Mouse (Mus musculus): ENCODE measurements around the gene Uqcc2.
A peak's percentile ranks its signal among the peaks of the same experiment; 100 is the strongest.

The Uqcc2 gene

GRCm38 (mm10) chr17:27133551-27134141 lies at the start of gene Uqcc2:
Gene Uqcc2, minus strand, starts transcription at chr17:27133916.
- DNase-seq (ENCODE audit: low spot score in 2 of 2) = peak; percentile 96 to 97

DNA sequence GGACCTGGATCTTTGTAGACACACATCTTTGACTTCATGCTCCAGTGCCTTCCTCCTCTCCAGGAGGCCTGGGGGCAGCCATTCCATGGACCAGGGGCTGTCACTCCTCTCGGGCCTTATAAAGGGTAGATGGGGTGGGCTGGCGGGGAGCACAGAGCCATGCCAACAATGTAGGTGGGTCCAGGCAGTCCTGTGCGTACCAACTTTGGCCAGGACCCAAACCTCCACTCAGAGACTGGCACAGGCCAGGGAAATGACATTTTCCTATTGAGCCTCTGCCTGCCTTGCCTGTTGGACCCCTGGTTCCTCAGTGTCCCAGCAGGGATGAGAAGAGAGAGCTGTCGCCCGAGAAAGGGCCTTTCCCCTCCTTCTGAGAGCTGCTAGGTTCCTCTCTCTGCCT lies 48.7 kb upstream of the Uqcc2 start:
- DNase-seq (ENCODE audit: low spot score in 2 of 2) = no peak

DNA sequence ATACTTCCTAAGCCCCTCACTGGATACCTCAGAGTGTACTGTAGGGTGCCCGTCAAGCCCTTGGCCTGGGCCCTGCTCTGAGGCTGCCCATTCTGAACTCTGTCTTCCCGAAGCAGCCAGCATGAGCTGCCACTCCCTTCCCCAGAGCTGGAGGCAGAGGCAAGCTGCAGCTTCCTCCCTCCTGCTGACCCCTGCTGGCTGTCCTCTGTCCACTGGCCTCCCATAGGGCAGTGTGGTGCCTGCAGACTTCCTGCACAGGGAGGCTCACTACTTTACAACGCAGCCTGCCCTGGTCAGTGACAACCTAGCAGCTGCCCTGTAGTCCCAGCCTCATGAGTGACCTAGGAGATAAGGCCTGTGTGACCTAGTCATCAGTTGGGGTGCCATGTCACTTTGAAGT lies 48.0 kb upstream of the Uqcc2 start:
- no peak for DNase-seq (ENCODE audit: low spot score in 2 of 2)

GRCm38 (mm10) chr17:27179681-27180280 lies 46.1 kb upstream of the Uqcc2 start:
- no peak for DNase-seq (ENCODE audit: low spot score in 2 of 2)

GRCm38 (mm10) chr17:27178427-27179177 lies 44.9 kb upstream of the Uqcc2 start:
- no peak for DNase-seq (ENCODE audit: low spot score in 2 of 2)

GRCm38 (mm10) chr17:27178019-27178418 lies 44.3 kb upstream of the Uqcc2 start:
- no peak for DNase-seq (ENCODE audit: low spot score in 2 of 2)

DNA sequence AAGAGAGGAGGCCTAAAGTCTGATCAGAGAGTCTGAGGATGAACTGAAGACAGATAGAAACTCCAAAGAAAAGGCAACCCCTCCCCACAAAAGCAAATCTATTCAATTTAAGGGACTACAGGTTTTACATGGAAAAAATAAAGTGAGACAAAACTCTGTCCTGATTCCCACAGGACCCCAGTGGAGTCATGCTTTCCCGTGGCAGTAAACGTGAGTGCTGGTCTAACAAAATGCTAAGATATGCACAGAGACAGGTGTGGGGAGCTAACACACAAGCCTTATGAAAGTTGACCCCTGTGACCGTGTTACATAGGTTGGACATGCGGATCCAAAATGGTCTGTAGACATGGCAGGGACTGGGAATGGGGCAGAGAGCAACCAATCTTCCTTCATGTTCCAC lies 43.0 kb upstream of the Uqcc2 start:
- no peak for DNase-seq (ENCODE audit: low spot score in 2 of 2)

GRCm38 (mm10) chr17:27176287-27176686 lies 42.6 kb upstream of the Uqcc2 start:
- no peak for DNase-seq (ENCODE audit: low spot score in 2 of 2)

DNA sequence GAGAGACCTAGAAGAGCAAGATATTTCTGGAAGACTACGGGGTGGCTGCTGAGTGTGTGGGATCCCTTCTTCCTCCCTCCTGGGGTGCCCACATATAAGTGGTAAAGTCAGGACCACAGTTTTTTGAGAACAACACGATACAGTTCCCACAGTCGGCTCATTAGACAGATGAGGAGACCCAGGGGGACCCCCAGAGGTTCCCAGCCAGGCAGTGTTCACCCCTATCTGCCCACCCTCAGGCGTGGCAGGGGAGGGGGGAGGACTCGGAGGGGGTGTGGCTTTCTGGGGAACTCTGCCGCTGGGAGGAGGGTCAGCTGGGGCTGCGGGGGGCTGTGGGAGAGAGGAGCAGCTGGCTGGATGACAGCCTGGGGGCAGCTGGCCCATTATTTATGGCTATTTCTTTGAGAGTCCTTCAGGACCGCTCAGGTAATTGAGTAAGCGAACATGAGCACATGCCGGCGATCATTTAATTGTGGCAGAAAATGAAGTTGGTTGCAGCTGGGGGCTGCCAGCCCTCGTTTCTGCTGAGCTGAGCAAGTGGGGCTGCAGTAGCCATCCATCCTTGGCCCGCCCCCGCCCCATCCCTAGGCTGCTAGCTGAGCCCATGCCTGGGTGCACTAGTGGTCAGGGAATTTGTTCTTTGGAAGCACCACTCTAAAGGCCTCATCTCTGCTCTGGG lies 41.6 kb upstream of the Uqcc2 start:
- no peak for DNase-seq (ENCODE audit: low spot score in 2 of 2)

DNA sequence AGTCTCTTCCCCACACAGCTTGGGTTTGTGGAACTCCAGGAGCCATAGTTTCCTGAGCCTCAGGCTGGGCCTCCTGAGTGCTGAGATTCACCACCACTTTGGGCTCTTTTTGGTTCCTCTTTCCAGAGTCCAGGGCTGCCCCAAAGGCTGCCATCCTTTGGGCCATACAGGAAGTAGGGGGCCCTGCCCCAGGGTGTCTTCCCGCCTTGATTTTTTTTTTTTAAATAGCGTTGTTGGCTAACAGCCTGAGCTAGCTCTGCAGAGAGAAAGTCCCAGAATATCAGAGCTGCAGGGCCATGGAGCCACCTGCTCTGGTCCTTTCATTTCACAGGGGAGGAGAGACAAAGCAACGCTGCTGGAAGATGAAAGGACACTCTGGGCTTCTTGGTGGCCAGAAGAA lies 40.0 kb upstream of the Uqcc2 start:
- peak in 1 of 2 experiments; percentile 38 for DNase-seq (ENCODE audit: low spot score in 2 of 2)

- DNase-seq (ENCODE audit: low spot score in 2 of 2) = no peak
These were observed 38.7 kb upstream of the Uqcc2 start for GRCm38 (mm10) chr17:27172459-27172858.

- no peak for DNase-seq (ENCODE audit: low spot score in 2 of 2)
These were observed 37.4 kb upstream of the Uqcc2 start for GRCm38 (mm10) chr17:27171121-27171520.

GRCm38 (mm10) chr17:27169952-27170695 lies 36.4 kb upstream of the Uqcc2 start:
- no peak for DNase-seq (ENCODE audit: low spot score in 2 of 2)

DNA sequence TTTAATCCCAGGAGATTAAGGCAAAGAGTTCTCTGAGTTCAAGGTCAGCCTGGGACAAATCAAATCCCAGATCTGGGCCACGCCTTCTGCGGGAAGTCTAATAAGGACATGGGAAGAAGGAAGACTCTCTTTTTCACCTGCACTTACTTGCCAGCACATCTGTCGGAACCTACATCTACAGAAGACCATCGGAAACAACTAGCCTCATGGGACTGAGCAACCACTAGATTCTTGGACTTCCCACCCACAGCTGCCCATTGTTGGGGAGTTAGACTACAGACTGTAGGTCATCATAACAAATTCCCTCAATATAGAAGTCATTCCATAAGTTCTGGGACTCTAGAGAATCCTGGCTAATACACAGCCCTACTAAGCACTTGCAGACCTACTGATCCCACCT lies 34.9 kb upstream of the Uqcc2 start:
- DNase-seq (ENCODE audit: low spot score in 2 of 2) = no peak

DNA sequence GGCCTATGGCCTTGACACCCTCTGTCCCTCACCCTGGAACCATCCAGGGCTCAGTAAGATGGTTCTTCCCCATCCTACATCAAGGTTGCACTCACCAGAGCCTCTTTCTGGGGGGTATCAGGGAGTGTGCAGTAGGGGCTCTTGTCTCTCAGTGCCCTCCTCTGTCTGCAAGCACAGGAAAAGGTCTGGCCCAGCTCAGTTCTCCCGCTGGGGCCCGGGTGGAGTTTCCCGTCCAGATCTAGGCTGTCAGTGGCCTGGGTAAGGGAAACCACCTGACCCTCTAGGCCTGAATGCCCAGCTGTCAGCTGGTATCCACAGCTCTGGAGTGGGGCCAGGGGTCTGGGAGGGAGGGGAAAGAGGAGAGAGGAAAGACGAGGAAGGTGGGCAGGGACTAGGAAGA lies 33.8 kb upstream of the Uqcc2 start, which contains the start of gene Ip6k3:
Gene Ip6k3, minus strand, starts transcription at position 251 of the 400 bp plus-strand sequence.
- no peak for DNase-seq (ENCODE audit: low spot score in 2 of 2)

DNA sequence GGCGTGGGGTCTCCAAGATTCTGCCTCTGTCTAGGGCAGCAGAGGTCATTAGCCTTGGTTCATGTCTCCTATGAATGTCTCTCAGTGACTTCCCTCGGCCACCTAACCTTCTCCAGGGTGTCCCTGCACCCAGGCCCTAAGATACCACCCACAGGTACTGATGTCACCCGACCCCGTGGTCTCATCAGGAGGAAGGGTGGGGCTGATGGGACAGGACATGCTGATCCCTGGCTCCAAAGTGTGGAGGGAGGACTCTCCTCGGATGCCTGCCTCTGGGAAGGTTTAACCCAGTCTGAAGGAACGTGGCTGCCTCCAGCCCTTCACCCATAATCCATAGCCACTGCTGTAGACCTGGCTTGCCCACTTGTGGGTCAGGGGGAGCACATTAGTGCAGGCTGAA lies 33.2 kb upstream of the Uqcc2 start:
- DNase-seq (ENCODE audit: low spot score in 2 of 2) = no peak

DNA sequence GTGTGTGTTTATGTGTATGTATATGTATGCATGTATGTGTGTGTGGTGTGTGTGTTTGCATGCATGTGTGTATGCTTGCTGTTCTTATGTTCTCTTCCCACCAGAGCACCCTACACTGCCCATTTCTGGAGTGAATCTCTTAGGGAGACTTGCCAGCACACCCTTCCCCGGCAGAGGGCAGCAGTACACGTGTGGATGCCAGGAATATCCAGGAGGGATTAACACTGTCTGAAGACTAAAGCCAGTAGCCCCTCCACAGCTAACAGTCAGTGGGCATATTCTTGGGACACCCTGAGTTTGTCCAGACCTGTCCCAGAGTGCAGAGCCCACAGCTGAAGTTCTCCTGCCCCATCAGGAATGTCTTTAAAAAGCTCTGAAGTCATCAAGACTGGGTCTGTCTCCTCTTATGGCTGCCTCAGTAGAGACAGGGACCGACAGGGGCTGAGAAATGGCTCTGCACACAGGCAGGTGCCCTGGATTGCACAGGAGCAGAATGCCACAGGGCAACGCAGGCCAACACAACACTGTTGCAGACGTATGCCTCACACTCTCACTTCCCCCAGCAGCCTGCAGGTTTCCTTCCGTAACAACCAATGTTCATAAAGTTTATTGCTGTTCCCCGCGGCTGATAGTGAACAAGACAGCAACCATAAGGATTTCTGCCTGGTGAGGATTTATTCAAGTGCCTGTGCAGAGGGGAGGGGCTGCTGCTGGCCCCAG lies 31.5 kb upstream of the Uqcc2 start:
- no peak for DNase-seq (ENCODE audit: low spot score in 2 of 2)

- no peak for DNase-seq (ENCODE audit: low spot score in 2 of 2)
These were observed 27.2 kb upstream of the Uqcc2 start for GRCm38 (mm10) chr17:27160905-27161304.

GRCm38 (mm10) chr17:27159169-27159568 lies 25.5 kb upstream of the Uqcc2 start:
- no peak for DNase-seq (ENCODE audit: low spot score in 2 of 2)

DNA sequence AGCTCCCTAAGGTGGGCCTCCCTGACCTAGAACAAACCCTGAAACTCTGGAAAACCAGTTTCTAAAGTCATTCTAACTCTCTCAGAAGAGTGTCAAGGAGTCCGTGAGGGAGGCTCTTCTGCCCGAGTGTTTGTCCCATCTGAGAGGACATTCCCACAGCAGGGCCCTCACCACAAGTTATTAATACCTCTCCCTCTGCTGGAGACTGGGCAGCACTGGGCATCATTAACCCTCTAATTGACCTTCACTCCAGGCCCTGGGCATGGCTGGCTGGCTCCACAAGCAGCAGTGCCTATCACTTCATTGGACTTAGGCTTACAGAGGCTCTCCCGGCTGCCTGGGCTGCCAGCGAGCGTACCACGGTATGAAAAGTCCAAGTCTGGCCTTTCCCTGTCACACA lies 24.7 kb upstream of the Uqcc2 start:
- no peak for DNase-seq (ENCODE audit: low spot score in 2 of 2)

- DNase-seq (ENCODE audit: low spot score in 2 of 2) = no peak
These were observed 22.0 kb upstream of the Uqcc2 start for GRCm38 (mm10) chr17:27155752-27156151.
